Mouse (Mus musculus) myocyte (in vitro differentiated cells): ENCODE data around the gene Slc5a4a.

Experiments
- E2F4 ChIP-seq: IDR thresholded peaks from one replicate; pipeline ENCODE4 v1.6.1; 2011; ENCODE audit warnings: mild to moderate bottlenecking, control low read depth, moderate library complexity; ENCODE audit not compliant: insufficient read depth
- POLR2A ChIP-seq: IDR thresholded peaks from one replicate; pipeline ENCODE4 v1.6.1; 2011; ENCODE audit warnings: low read depth, mild to moderate bottlenecking, control low read depth, moderate library complexity; ENCODE audit not compliant: insufficient read length
- TCF12 ChIP-seq: IDR thresholded peaks from one replicate; pipeline ENCODE4 v1.6.1; 2011; ENCODE audit warnings: mild to moderate bottlenecking, control low read depth; ENCODE audit not compliant: poor library complexity, insufficient read depth, severe bottlenecking
- TCF3 ChIP-seq: IDR thresholded peaks from one replicate; pipeline ENCODE4 v1.6.1; 2011; ENCODE audit warnings: low read depth, control low read depth; ENCODE audit not compliant: insufficient read length

DNA sequence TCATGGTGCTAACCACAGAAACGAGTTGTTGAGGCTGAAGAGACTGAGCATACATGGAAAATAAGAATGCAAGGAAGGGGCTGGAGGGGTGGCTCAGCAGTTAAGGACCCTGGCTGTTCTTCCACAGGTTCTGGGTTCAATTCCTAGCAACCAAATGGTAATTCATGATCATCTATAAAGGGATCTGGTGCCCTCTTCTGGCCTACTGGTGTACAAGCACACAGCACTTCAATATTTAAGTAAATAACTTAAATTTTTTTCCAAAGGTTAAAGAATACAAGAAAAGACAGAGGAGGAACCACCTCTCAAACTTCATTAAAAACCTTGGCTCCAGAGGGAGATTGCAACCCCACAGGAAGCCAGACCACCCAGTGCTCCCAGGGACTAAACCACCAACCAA, 82.4 kb downstream of the Slc5a4a start:
- TF ChIP-seq TCF3: no peak
- TF ChIP-seq POLR2A: no peak
- TF ChIP-seq TCF12: no peak
- TF ChIP-seq E2F4: no peak
